Mouse (Mus musculus): ENCODE results near the gene Znhit3. TPM values are rescaled to one million over a fixed set of nuclear protein-coding genes. Genes with fewer than 3 reads are reported as not detected.

The Znhit3 gene
- polyA plus RNA-seq, 1 experiment, result 0.40 TPM

DNA sequence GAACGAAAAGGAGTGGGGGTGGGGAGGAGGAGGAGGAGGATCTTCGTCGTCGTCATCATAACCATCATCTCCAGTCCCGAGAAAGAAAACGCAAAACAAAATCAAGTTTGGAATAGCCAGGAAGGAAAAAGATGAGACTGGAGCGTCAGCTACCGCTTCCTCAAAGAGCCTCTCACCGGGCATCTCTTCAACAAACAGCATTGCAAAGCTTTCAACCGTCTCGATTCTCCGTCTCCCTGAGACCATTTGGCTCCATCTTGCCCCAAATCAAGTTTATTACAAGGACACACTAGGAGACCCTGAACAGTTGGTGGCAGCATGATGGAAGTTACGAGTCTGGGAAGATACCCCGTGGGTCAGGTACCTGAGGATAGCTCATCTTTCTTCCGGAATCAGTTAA is 41.0 kb upstream of the Znhit3 start:
- Histone ChIP-seq H3K9me3 (peaks cover 2% of the 10 kb centered on the region; the same call in 1 of the 2 replicates), H3K4me1 (peaks cover 31% of the 10 kb centered on the region), H3K36me3 (replicated peaks; ENCODE audit: low read length) (no peaks in the 10 kb centered on the region), H3K27me3 (replicated peaks) (peaks cover 79% of the 10 kb centered on the region), H3K4me3 (replicated peaks) (no peak overlapping the region)
- TF ChIP-seq GATA1 (IDR thresholded peaks at IDR 0.05; ENCODE audit: borderline replicate concordance, low read length), result no peak
- no peak for TF ChIP-seq FLI1 (IDR thresholded peaks at IDR 0.05; ENCODE audit: low read length)

DNA sequence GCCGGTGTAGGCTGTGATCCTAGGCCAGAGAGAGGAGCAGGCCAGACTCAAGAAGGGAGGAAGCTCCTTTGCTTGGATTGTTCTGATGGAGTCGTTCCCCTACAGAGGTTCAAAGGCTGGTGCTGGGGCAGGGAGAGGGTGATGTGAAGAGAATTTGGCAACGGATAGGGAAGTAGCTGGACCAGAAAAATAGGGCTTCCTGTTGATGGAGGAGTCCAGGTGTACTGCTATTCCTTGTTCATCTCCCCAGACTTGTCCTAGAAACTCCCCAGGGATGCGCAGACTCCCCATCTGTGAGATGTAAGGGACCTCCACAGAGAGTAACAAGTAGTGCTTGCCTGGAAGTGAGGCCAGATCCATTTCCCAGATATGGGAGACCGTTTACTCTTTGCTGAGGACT is 40.2 kb upstream of the Znhit3 start:
- peaks cover 2% of the 10 kb centered on the region; the same call in 1 of the 2 replicates for H3K9me3 ChIP-seq
- peaks cover 75% of the 10 kb centered on the region for H3K27me3 ChIP-seq (replicated peaks)
- H3K4me1 ChIP-seq, result peaks cover 31% of the 10 kb centered on the region
- no peaks in the 10 kb centered on the region for H3K36me3 ChIP-seq (replicated peaks; ENCODE audit: low read length)
- no peak for TF ChIP-seq GATA1 (IDR thresholded peaks at IDR 0.05; ENCODE audit: borderline replicate concordance, low read length)
- no peak for TF ChIP-seq FLI1 (IDR thresholded peaks at IDR 0.05; ENCODE audit: low read length)
- no peak overlapping the region for H3K4me3 ChIP-seq (replicated peaks)

DNA sequence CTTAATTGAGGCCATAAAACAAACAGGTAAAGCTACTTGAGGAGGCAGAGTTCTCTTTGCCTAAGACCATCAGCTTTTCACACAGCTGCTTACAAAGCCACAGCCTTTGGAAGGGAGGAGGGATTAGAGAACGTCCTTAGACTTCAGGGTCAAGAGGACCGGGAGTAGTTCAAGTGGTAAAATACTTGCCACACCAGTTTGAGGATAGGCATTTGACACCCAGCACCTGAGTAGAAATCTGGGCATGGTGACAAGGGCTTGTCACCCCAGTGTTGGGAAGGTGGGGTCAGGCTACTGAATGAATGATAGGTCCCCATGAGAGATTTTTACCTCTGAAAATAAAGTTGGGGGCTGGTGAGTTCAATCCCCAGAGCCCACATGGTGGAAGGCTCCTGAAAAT is 36.4 kb upstream of the Znhit3 start:
- Histone ChIP-seq H3K36me3 (replicated peaks; ENCODE audit: low read length) (no peaks in the 10 kb centered on the region), H3K4me1 (peaks cover 5% of the 10 kb centered on the region), H3K9me3 (no peaks in the 10 kb centered on the region; the same call in 1 of the 2 replicates), H3K4me3 (replicated peaks) (no peak overlapping the region), H3K27me3 (replicated peaks) (peaks cover 53% of the 10 kb centered on the region)
- no peak for TF ChIP-seq GATA1 (IDR thresholded peaks at IDR 0.05; ENCODE audit: borderline replicate concordance, low read length)
- no peak for TF ChIP-seq FLI1 (IDR thresholded peaks at IDR 0.05; ENCODE audit: low read length)

DNA sequence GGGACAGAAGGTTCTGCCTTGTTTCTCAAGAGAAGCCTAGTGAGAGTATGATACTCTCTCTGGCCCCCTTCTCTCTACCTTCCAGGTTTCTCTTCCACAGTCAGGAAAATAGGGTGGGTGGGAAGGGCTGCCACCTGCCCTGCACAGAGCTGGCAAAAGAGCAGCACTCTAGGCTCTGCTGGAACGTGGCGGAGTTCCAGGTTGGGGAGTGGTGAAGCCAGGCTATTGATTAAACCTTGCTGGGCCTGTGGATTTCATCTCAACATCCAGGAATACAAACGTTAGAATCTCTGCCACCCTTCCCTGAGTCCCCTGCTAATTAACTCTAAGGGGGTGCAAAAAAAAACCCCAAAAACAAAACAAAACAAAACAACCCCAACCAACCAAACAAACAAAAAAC is 32.4 kb upstream of the Znhit3 start:
- TF ChIP-seq FLI1 (IDR thresholded peaks at IDR 0.05; ENCODE audit: low read length), result no peak
- TF ChIP-seq GATA1 (IDR thresholded peaks at IDR 0.05; ENCODE audit: borderline replicate concordance, low read length), result no peak
- no peak overlapping the region for H3K4me3 ChIP-seq (replicated peaks)
- H3K36me3 ChIP-seq (replicated peaks; ENCODE audit: low read length), result no peaks in the 10 kb centered on the region
- peaks cover 61% of the 10 kb centered on the region for H3K27me3 ChIP-seq (replicated peaks)
- H3K4me1 ChIP-seq, result peaks cover 5% of the 10 kb centered on the region
- peaks cover 13% of the 10 kb centered on the region for H3K9me3 ChIP-seq

DNA sequence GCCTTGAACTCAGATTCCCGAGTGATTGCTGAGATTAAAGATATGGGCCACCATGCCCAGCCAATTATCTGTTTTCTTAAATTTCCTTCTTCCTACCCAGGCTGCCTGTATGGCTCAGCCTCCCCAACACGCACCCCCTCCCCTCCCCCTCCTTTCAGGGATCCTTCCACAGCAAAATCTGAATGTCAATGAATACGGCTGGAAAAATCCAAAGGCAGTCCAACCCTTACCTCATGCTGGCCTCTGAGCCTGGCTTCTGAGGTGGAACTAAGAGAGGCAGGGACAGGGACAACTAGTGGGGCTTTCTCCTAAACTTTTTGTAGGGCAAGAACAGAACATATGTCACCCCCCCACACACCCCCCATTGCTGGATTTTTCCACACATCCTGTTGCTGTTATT is 31.9 kb upstream of the Znhit3 start:
- Histone ChIP-seq H3K36me3 (replicated peaks; ENCODE audit: low read length) (no peaks in the 10 kb centered on the region), H3K9me3 (peaks cover 13% of the 10 kb centered on the region), H3K4me1 (peaks cover 5% of the 10 kb centered on the region), H3K4me3 (replicated peaks) (no peak overlapping the region), H3K27me3 (replicated peaks) (peaks cover 62% of the 10 kb centered on the region)
- no peak for TF ChIP-seq GATA1 (IDR thresholded peaks at IDR 0.05; ENCODE audit: borderline replicate concordance, low read length)

DNA sequence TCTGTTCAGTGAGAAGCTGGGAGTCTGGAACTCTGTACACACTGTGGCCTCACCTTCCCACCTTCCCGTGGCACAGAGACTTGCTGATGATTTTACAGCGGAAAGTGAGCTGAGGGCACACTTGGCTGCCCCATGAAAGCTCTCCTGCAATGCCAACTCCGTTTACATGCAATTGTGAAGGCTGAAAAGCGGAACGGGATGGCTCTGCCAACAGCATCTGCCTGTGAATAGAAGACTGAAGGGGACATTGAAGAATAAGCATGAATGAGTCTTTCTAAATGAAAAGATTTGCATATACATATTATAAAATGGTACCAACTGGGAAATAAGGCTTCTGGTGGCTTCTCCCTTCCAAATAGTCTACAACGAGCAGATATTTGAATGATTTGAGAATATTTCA is 31.0 kb upstream of the Znhit3 start:
- no peak overlapping the region for H3K4me3 ChIP-seq (replicated peaks)
- H3K4me1 ChIP-seq, result peaks cover 5% of the 10 kb centered on the region
- no peak for TF ChIP-seq GATA1 (IDR thresholded peaks at IDR 0.05; ENCODE audit: borderline replicate concordance, low read length)
- TF ChIP-seq FLI1 (IDR thresholded peaks at IDR 0.05; ENCODE audit: low read length), result no peak
- H3K9me3 ChIP-seq, result peaks cover 13% of the 10 kb centered on the region
- H3K27me3 ChIP-seq (replicated peaks), result peaks cover 65% of the 10 kb centered on the region
- H3K36me3 ChIP-seq (replicated peaks; ENCODE audit: low read length), result no peaks in the 10 kb centered on the region

DNA sequence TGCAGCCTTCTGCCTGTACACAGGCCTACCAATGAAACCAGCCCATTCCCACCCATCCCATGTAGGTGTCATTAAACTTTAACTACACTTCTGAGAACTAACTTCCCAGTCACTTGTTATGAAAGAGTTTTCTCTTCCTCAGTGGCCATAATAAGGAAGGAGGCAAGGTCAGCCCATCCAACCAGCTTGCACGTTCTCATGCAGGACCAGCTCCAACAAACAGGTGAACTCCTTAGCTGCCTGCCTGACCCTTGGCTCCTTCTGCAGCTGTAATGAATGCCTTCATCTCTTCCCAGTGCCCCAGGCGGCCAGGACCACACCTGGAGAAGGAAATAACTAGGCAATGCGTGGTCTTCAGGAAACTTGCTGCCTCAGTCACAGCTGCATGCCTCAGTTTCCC is 29.7 kb upstream of the Znhit3 start:
- peaks cover 62% of the 10 kb centered on the region for H3K27me3 ChIP-seq (replicated peaks)

DNA sequence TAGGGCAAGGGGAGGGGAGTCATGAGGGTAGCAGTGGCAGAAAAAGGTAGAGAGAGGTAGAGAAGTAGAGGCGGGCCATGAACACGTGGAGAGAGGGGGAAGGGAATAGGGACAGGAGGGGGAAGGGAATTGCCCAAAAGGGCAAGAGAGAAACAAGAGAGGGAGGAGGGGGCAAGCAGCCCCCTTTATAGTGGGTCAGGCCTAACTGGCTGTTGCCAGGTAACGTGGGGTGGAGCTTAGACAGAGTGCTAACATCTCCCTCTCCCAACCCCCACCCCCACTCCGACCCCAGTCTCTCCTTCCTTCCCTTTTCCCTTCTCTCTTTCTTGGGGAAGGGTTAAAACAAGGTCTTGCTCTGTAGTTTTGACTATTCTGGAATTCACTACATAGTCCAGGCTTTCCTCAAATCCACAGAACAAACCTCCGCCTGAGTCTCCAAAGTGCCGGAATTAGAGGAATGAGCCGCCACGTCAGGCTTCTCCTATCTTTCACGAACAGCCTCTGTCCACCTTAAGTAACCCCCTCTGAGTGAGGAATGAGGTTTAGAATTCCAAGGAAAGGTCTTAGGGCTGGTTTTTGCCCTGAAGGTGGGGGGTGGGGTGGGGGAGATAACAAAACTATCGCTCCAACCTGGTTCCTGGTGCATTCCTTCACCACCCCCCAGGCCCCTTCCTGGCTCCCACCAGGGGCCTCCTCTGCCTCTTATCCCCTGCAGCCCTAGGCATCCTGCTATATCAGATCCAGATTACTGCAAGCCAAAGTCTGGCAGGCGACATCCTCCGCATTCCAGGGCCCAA is 28.7 kb upstream of the Znhit3 start:
- TF ChIP-seq GATA1 (IDR thresholded peaks at IDR 0.05; ENCODE audit: borderline replicate concordance, low read length) (no peak), FLI1 (IDR thresholded peaks at IDR 0.05; ENCODE audit: low read length) (no peak)
- Histone ChIP-seq H3K4me1 (peaks cover 5% of the 10 kb centered on the region), H3K27me3 (replicated peaks) (peaks cover 69% of the 10 kb centered on the region), H3K4me3 (replicated peaks) (no peak overlapping the region), H3K9me3 (peaks cover 13% of the 10 kb centered on the region), H3K36me3 (replicated peaks; ENCODE audit: low read length) (no peaks in the 10 kb centered on the region)

More for the DNA sequence above, 29.7 kb upstream of the Znhit3 start:
- no peak for TF ChIP-seq FLI1 (IDR thresholded peaks at IDR 0.05; ENCODE audit: low read length)
- no peak for TF ChIP-seq GATA1 (IDR thresholded peaks at IDR 0.05; ENCODE audit: borderline replicate concordance, low read length)
- H3K9me3 ChIP-seq, result peaks cover 13% of the 10 kb centered on the region
- H3K36me3 ChIP-seq (replicated peaks; ENCODE audit: low read length), result no peaks in the 10 kb centered on the region
- H3K4me1 ChIP-seq, result peaks cover 5% of the 10 kb centered on the region
- no peak overlapping the region for H3K4me3 ChIP-seq (replicated peaks)

DNA sequence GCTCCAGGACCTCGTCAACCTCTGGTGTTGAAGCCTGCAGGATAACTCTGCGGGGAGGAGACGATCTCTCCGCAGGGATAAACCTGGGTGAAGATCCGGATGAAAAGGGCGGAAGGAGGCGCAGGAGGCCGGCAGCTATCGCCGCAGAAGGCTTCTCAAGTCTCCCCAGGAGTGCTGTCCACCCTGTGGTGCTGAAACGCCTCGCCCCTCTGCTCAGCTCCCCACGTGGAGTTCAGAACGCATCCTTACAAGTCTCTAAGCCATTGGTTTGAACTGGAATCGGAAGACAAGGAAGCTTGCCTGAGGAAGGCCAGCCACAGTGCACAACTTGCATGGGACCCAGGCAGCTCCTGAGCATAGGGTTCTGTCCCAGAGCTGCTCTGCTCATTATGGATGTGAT is 27.8 kb upstream of the Znhit3 start:
- Histone ChIP-seq H3K4me3 (replicated peaks) (no peak overlapping the region), H3K4me1 (peaks cover 5% of the 10 kb centered on the region), H3K36me3 (replicated peaks; ENCODE audit: low read length) (no peaks in the 10 kb centered on the region), H3K27me3 (replicated peaks) (peaks cover 63% of the 10 kb centered on the region), H3K9me3 (peaks cover 13% of the 10 kb centered on the region)
- no peak for TF ChIP-seq GATA1 (IDR thresholded peaks at IDR 0.05; ENCODE audit: borderline replicate concordance, low read length)
- no peak for TF ChIP-seq FLI1 (IDR thresholded peaks at IDR 0.05; ENCODE audit: low read length)

DNA sequence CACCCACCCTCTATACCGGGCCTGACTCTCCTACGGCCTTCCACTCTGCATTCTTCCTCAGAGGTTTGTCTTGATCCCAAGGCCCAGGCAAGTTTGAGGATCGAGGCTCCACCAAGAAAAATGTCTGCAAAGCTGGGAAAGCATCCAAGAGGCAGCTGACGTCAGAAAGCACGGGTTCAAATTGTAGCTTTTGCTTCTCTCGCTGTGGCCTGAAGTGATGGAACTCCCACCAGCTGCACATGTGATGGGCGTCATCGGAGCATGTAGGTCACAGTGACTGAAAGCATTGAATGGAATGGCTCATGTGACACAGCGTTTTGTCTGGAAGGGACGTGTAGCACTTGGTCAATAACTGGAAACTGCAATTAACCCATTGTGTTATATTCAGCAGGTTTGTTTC is 24.0 kb upstream of the Znhit3 start:
- no peaks in the 10 kb centered on the region for H3K9me3 ChIP-seq
- no peak overlapping the region for H3K4me3 ChIP-seq (replicated peaks)
- H3K4me1 ChIP-seq, result peaks cover 5% of the 10 kb centered on the region
- no peaks in the 10 kb centered on the region for H3K36me3 ChIP-seq (replicated peaks; ENCODE audit: low read length)
- TF ChIP-seq FLI1 (IDR thresholded peaks at IDR 0.05; ENCODE audit: low read length) (no peak), GATA1 (IDR thresholded peaks at IDR 0.05; ENCODE audit: borderline replicate concordance, low read length) (no peak)
- H3K27me3 ChIP-seq (replicated peaks), result peaks cover 53% of the 10 kb centered on the region
